Mouse (Mus musculus) embryonic facial prominence, embryonic 11.5 days (tissue): ENCODE data around the gene Cd164. TPM values are rescaled to one million over a fixed set of nuclear protein-coding genes. Genes with fewer than 3 reads are reported as not detected.

ENCODE experiments used
- ATAC-seq: fragments of 200-750 bp; cut with Nextera tagmentation; replicated peaks from 2 replicates; pipeline ENCODE4 v1.8.0; 2017; ENCODE audit warnings: low read depth; ENCODE audit not compliant: insufficient number of reproducible peaks, low FRiP score, low TSS enrichment
- DNase-seq: peaks from one replicate; pipeline ENCODE4 v3.0.0-alpha.2; 2015; ENCODE audit warnings: low spot score
- H3K27ac ChIP-seq: fragments of 300-500 bp; sonication (generic); replicated peaks from 2 replicates; pipeline ENCODE4 v1.5.1; 2014; ENCODE audit warnings: mild to moderate bottlenecking, low read depth, low read length, control low read depth
- H3K27me3 ChIP-seq: fragments of 300-500 bp; sonication (generic); 2 replicates; pipeline ENCODE4 v1.6.1; 2014; ENCODE audit warnings: mild to moderate bottlenecking, low read length, moderate library complexity, mixed read lengths; ENCODE audit not compliant: control insufficient read depth, insufficient read depth
- H3K36me3 ChIP-seq: fragments of 300-500 bp; sonication (generic); replicated peaks from 2 replicates; pipeline ENCODE4 v1.6.1; 2014; ENCODE audit warnings: low read depth, mild to moderate bottlenecking, low read length, moderate library complexity, mixed read lengths; ENCODE audit not compliant: control insufficient read depth, insufficient read depth
- H3K4me1 ChIP-seq: fragments of 300-500 bp; sonication (generic); 2 replicates; pipeline ENCODE4 v1.6.1; 2014; ENCODE audit warnings: low read length, mixed read lengths; ENCODE audit not compliant: control insufficient read depth, insufficient read depth
- H3K4me2 ChIP-seq: fragments of 300-500 bp; sonication (generic); 2 replicates; pipeline ENCODE4 v1.6.1; 2014; ENCODE audit warnings: low read depth, mild to moderate bottlenecking, control low read depth, low read length, moderate library complexity
- H3K4me3 ChIP-seq: fragments of 300-500 bp; sonication (generic); 2 replicates; pipeline ENCODE4 v1.5.1; 2014; ENCODE audit warnings: low read depth, low read length, control low read depth
- H3K9ac ChIP-seq: fragments of 300-500 bp; sonication (generic); replicated peaks from 2 replicates; pipeline ENCODE4 v1.6.1; 2014; ENCODE audit warnings: mild to moderate bottlenecking, control low read depth, low read length
- H3K9me3 ChIP-seq: fragments of 300-500 bp; sonication (generic); replicated peaks from 2 replicates; pipeline ENCODE4 v1.6.1; 2016; ENCODE audit warnings: mild to moderate bottlenecking, low read length, inconsistent platforms, mixed read lengths; ENCODE audit not compliant: control insufficient read depth
- WGBS: fragments of 180-500 bp; shearing (Covaris S2); extraction: QIAGEN DNeasy Blood & Tissue Kit; methylation state at CpG from one replicate; pipeline ENCODE4 v1.1.7; 2014; 5-methylcytosine and 5-hydroxymethylcytosine counted together
- polyA plus RNA-seq: library from polyadenylated mRNA; unstranded; fragments of >200 nt; fragmentation: Nextera tagmentation; extraction: Ambion mirVana; gene quantifications from 2 replicates; pipeline ENCODE4 v1.2.1, GENCODE M21; 2014

Cd164 gene
- polyA plus RNA-seq, 1 experiment from 2014 or later, result 211 TPM

GRCm38 (mm10) chr10:41529972-41530371, 10.8 kb downstream of the Cd164 start:
- 90% methylated on average over 5 of the region's 5 CpGs for WGBS
- ATAC-seq, result no peak

GRCm38 (mm10) chr10:41535991-41536390, 16.8 kb downstream of the Cd164 start:
- H3K9ac ChIP-seq, result no peak overlapping the region
- ATAC-seq (no peak), DNase-seq (no peak)
- H3K4me3 ChIP-seq, result no peak overlapping the region
- WGBS, result 98% methylated on average over 2 of the region's 2 CpGs
- H3K9me3 ChIP-seq, result no peaks in the 10 kb centered on the region; the same call in 1 of the 2 replicates
- H3K4me2 ChIP-seq, result no peak overlapping the region
- H3K27ac ChIP-seq, result no peak overlapping the region
- H3K27me3 ChIP-seq, result no peaks in the 10 kb centered on the region
- H3K36me3 ChIP-seq, result no peaks in the 10 kb centered on the region; the same call in 1 of the 2 replicates
- no peaks in the 10 kb centered on the region for H3K4me1 ChIP-seq

More at GRCm38 (mm10) chr10:41529972-41530371, 10.8 kb downstream of the Cd164 start:
- Histone ChIP-seq H3K9ac (no peak overlapping the region), H3K36me3 (no peaks in the 10 kb centered on the region), H3K4me2 (no peak overlapping the region), H3K27me3 (no peaks in the 10 kb centered on the region), H3K4me1 (no peaks in the 10 kb centered on the region), H3K9me3 (no peaks in the 10 kb centered on the region; the same call in 1 of the 2 replicates), H3K4me3 (no peak overlapping the region), H3K27ac (no peak overlapping the region)
- no peak for DNase-seq

GRCm38 (mm10) chr10:41536714-41537113, 17.5 kb downstream of the Cd164 start:
- ATAC-seq (no peak), DNase-seq (no peak)
- no peaks in the 10 kb centered on the region for H3K4me1 ChIP-seq
- no peak overlapping the region for H3K4me3 ChIP-seq
- H3K9ac ChIP-seq, result no peak overlapping the region
- no peak overlapping the region for H3K27ac ChIP-seq
- WGBS, result 93% methylated on average over 1 of the region's 1 CpGs
- H3K4me2 ChIP-seq, result no peak overlapping the region
- H3K27me3 ChIP-seq, result no peaks in the 10 kb centered on the region
- H3K36me3 ChIP-seq, result no peaks in the 10 kb centered on the region; the same call in 1 of the 2 replicates
- H3K9me3 ChIP-seq, result no peaks in the 10 kb centered on the region; the same call in 1 of the 2 replicates

GRCm38 (mm10) chr10:41537226-41537982, 18.2 kb downstream of the Cd164 start:
- H3K9me3 ChIP-seq, result no peaks in the 10 kb centered on the region; the same call in 1 of the 2 replicates
- ATAC-seq (no peak), DNase-seq (no peak)
- H3K4me2 ChIP-seq, result no peak overlapping the region
- H3K4me1 ChIP-seq, result no peaks in the 10 kb centered on the region
- H3K27me3 ChIP-seq, result no peaks in the 10 kb centered on the region
- WGBS, result 88% methylated on average over 4 of the region's 4 CpGs
- no peak overlapping the region for H3K9ac ChIP-seq
- H3K4me3 ChIP-seq, result no peak overlapping the region
- H3K27ac ChIP-seq, result no peak overlapping the region
- H3K36me3 ChIP-seq, result no peaks in the 10 kb centered on the region; the same call in 1 of the 2 replicates

- no peak; the same call in 1 of the 2 replicates for ATAC-seq
- Histone ChIP-seq H3K36me3 (no peaks in the 10 kb centered on the region; the same call in 1 of the 2 replicates), H3K27me3 (no peaks in the 10 kb centered on the region)
Measured at GRCm38 (mm10) chr10:41537983-41538330, 18.7 kb downstream of the Cd164 start.

GRCm38 (mm10) chr10:41538986-41539385, 19.8 kb downstream of the Cd164 start:
- DNase-seq (no peak), ATAC-seq (no peak)
- Histone ChIP-seq H3K9ac (no peak overlapping the region), H3K27ac (no peak overlapping the region), H3K9me3 (no peaks in the 10 kb centered on the region; the same call in 1 of the 2 replicates), H3K4me1 (no peaks in the 10 kb centered on the region), H3K4me3 (no peak overlapping the region), H3K27me3 (no peaks in the 10 kb centered on the region), H3K36me3 (no peaks in the 10 kb centered on the region; the same call in 1 of the 2 replicates), H3K4me2 (no peak overlapping the region)
- WGBS, result 90% methylated on average over 4 of the region's 4 CpGs

More at GRCm38 (mm10) chr10:41537983-41538330, 18.7 kb downstream of the Cd164 start:
- WGBS, result 87% methylated on average over 3 of the region's 3 CpGs
- H3K4me1 ChIP-seq, result no peaks in the 10 kb centered on the region
- H3K4me2 ChIP-seq, result no peak overlapping the region
- H3K9ac ChIP-seq, result no peak overlapping the region
- no peak overlapping the region for H3K4me3 ChIP-seq
- H3K9me3 ChIP-seq, result no peaks in the 10 kb centered on the region; the same call in 1 of the 2 replicates
- DNase-seq, result no peak
- H3K27ac ChIP-seq, result no peak overlapping the region

GRCm38 (mm10) chr10:41542057-41542456, 22.8 kb downstream of the Cd164 start:
- H3K36me3 ChIP-seq, result no peaks in the 10 kb centered on the region
- WGBS, result 95% methylated on average over 6 of the region's 6 CpGs
- H3K9me3 ChIP-seq, result no peaks in the 10 kb centered on the region
- DNase-seq, result no peak
- H3K27me3 ChIP-seq, result no peaks in the 10 kb centered on the region
- no peak overlapping the region for H3K4me3 ChIP-seq
- H3K4me1 ChIP-seq, result no peaks in the 10 kb centered on the region
- no peak overlapping the region for H3K4me2 ChIP-seq
- no peak overlapping the region for H3K9ac ChIP-seq
- no peak for ATAC-seq
- H3K27ac ChIP-seq, result no peak overlapping the region

GRCm38 (mm10) chr10:41543439-41543838, 24.2 kb downstream of the Cd164 start:
- Histone ChIP-seq H3K27me3 (no peaks in the 10 kb centered on the region), H3K9me3 (no peaks in the 10 kb centered on the region), H3K4me2 (no peak overlapping the region), H3K36me3 (no peaks in the 10 kb centered on the region), H3K9ac (no peak overlapping the region), H3K4me3 (no peak overlapping the region), H3K4me1 (no peaks in the 10 kb centered on the region), H3K27ac (no peak overlapping the region)
- DNase-seq (no peak), ATAC-seq (no peak)
- WGBS, result 78% methylated on average over 4 of the region's 4 CpGs
